Mouse (Mus musculus): ENCODE measurements around the gene St3gal3.

Gene St3gal3

GRCm38 (mm10) chr4:117986766-117987165, 147.9 kb downstream of the St3gal3 start:
- no peak for DNase-seq (ENCODE audit: low read depth, low spot score)

DNA sequence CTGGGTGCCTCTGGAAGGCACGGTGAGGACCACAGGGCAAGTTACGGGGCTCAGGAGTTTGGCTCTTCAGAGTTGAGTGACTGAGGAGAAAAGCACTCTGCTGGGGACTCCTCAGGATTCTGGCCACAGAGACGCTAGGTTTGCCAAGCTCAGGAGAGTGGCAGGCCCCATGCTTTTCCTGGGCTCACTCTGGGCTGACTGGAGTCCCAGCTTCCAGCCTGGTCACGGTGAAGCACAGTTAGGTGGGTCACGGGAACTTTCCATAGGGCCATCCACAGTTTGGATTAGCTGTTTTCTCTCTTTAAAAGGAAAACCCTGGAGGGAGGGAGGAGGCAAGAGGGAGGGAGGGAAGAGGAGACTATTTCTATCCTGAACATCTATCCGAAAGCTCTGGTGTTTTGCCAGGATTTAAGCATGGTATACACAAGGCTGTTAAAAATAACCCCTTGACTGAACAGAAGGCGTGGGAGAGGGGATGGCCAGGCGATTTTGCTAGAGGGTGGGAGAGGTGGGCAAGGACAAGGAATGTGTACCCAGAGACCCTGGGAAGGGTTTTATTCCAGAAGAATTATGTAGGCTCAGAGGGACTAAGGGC, 149.6 kb downstream of the St3gal3 start:
- no peak for DNase-seq (ENCODE audit: low read depth, low spot score)

DNA sequence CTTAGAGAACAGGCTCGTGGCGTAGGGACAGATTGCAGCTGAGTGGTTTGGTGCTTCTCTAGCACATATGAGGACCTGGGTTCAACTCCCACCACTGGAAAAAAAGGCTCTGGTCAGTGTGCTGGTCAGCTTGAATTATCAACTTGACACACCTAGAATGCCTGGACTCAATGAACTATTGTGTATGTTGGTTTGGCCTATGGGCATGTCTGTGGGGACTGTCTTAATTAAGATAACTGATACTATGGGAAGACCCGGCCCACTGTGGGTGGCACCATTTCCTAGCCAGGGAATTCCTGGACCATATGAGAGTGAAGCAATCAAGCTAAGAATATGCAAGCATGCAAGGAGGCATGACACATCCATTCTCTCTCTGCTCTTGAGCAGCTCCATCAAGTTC, 150.5 kb downstream of the St3gal3 start:
- DNase-seq (ENCODE audit: low read depth, low spot score): no peak

DNA sequence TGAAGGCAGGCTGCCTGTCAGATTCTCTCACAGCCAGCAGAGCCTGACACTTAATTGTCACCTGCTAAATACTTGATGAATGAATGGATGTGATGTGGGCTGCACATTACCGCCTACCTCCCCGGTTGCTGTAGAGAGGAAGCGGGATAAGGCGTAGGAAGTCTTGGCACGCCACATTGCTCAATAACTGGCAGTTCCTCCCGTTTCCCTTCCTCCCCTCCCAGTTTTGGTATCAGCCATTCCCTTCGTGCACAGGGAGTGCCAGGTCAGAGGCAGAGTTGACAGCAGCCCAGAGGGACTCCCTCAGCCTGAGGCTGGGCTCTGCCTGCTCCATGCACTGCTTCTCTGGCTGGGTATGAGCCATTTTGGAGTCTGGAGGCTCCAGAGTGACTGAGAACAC, 152.0 kb downstream of the St3gal3 start:
- DNase-seq (ENCODE audit: low read depth, low spot score): no peak

GRCm38 (mm10) chr4:117981518-117981917, 153.2 kb downstream of the St3gal3 start:
- no peak for DNase-seq (ENCODE audit: low read depth, low spot score)

GRCm38 (mm10) chr4:117980161-117980560, 154.6 kb downstream of the St3gal3 start:
- DNase-seq (ENCODE audit: low read depth, low spot score): no peak

GRCm38 (mm10) chr4:117979181-117979580, 155.5 kb downstream of the St3gal3 start:
- no peak for DNase-seq (ENCODE audit: low read depth, low spot score)

DNA sequence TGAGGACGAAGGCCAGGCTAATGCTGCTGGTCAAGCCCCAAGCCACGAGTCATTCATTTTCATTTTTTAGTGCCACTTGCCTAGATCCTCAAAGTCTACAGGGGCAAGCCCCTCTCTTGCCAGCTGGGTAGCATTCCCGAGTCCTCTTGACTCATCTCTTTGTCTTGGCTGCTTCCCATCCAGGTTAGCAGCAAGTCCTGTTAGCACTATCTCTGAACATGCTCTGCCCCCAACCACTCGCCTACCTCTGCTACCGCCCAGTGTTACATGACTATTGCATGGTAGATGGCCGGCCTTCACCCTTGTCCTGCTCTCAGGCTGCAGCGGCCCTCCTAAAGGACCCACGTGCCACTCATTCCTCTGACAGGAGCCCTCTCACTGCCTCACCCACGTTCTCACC, 156.4 kb downstream of the St3gal3 start:
- DNase-seq (ENCODE audit: low read depth, low spot score): no peak

DNA sequence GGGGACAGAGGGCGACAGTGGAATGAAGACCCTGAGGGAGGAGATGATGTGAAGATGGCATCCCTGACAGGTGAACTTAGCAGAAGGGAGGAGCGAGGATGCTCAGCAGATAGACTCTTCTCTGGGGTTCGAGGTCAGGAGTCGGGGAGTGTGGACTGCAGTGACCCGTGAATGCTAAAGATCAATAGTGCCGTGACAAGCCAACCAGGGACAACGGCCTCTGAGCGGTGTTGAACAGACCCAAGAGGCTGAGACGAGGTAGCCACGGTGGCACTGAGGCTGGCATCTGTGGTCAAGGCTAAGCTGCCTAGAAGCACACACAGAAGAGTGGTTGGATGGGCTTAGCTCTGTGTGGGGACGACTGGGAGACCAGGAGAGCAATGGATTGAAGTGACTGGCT, 156.9 kb downstream of the St3gal3 start:
- no peak for DNase-seq (ENCODE audit: low read depth, low spot score)

GRCm38 (mm10) chr4:117977371-117977770, 157.3 kb downstream of the St3gal3 start:
- no peak for DNase-seq (ENCODE audit: low read depth, low spot score)

DNA sequence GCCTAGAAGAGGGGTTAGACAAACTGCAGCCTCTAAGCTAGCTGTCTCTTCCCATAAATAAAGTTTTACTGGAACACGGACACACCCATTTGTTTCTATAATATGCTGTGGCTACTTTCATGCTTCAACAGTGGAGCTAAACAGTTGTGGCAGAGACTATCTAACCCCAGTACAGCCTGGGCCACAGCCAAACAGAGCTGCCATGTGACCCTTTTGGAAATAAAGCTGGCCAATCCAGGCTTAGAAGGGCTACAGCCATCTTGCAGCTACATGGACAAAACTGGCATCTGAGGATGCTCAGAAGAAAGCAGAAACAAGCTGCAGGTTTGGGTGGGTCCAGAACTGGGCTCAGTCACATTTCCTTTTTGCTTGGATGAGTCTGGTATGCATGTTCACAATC, 158.9 kb downstream of the St3gal3 start:
- DNase-seq (ENCODE audit: low read depth, low spot score): no peak

- peak; percentile 44 for DNase-seq (ENCODE audit: low read depth, low spot score)
These were observed 160.0 kb downstream of the St3gal3 start for GRCm38 (mm10) chr4:117974719-117975118.

DNA sequence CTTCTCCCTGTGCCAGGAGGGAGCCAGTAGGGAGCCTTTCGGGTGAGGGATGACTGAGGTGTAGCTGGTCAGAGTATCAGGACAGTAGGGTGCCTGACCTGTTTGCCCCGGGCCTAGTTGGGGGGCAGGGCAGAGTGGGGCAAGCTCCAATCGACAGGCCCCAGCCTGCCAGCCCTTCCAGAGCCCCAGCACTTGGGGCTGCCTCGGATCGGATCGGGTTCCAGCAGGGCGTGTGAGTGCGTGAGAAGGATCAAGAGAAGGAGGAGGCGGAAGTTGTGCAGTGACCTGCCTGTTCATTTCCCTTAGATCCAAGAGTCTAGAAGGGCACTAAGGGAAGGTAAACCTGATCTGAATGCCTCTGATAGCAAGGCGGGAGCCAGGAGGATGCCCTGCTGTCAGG, 161.7 kb downstream of the St3gal3 start:
- DNase-seq (ENCODE audit: low read depth, low spot score): peak; percentile 30

GRCm38 (mm10) chr4:117964346-117965025, 170.2 kb downstream of the St3gal3 start:
- peak; percentile 72 for DNase-seq (ENCODE audit: low read depth, low spot score)

- DNase-seq (ENCODE audit: low read depth, low spot score): no peak
These were observed 177.2 kb downstream of the St3gal3 start for GRCm38 (mm10) chr4:117957492-117957891.

DNA sequence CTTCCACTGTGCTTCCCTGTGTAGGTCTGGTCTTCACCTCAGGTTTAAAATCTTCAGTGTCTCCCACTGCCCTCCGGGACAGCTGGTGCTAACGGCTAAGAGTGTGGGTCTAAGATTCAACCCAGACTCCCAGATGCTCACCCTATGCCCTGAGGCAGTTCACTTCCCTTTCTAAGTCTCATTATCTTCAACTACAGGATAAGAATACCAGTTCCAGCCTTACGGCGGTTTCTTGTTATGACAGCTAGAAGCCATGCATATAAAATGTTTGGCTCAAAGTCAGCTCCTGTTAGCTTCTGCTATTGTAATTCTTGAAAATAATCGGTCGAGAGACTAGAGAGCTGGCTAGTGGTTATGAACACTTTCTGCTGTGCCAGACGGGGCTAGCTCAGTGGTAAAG, 187.2 kb downstream of the St3gal3 start:
- DNase-seq (ENCODE audit: low read depth, low spot score): no peak

DNA sequence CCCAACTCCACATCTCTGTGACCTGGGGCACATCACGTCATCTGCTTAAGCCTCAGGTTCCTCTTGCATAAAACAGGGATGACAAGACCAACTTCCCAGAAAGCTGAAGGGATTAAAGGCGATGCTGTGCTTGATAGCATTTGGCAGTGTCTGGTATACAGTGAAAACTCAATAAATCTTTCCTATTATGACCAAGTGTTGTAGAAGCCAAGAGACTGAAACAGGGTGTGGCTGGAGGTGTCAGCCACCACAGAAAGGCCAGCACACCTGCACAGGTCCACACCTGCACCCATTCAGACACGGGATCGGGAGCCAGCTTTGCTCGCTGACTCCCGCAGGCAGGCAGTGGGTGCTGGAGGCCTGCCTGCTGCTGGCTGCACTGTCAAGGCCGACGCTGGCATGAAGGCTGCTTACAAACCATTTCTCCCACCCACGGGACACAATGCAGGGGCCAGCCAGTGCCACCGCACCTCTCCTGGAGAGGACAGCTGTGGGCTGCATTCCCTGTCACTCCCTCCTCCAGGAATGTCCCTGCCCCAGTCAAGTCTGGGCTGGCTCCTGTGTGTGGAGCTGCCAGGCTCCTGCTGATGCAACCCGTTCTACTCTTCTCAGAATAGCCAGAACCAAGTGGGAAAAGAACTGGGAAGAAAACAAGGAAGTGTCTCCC, 187.9 kb downstream of the St3gal3 start:
- DNase-seq (ENCODE audit: low read depth, low spot score): no peak

GRCm38 (mm10) chr4:117943317-117943716, 191.4 kb downstream of the St3gal3 start:
- no peak for DNase-seq (ENCODE audit: low read depth, low spot score)

DNA sequence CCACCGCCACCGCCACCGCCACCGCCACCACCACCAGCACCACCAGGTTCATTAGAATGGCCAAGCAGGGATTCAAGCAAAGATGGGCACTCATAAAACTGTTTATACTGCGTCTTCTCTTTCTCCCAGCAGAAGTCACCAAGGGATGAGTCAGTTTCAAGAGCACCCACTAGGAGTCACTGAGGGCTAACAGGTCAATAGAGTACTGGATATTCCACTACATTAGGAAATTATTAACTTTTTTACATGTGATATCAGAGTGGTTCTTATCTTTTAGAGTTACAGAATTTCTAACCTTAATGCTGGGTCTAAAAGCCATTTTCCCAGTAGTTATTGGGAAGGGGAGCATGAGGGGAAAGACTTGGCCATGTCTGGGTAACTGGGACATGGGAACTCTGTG, 197.8 kb downstream of the St3gal3 start:
- no peak for DNase-seq (ENCODE audit: low read depth, low spot score)

DNA sequence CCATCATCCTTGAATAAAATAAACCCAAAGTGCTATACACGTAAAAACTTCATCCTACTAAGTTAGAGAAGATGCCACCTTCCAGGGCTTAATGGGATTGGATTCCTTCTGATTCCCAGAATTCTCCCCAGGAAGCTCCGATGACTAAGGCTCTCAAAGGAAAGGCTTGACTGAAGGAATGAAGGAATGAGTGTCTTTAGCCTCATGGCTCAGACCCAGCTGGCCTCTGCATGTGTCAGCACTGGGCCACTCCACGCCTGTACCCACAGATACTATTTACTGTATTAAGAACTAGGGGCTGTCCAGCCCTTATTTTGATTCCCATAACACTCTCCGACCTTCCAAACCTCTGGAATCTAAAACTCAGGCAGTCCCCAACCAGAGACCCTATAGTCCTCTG, 200.6 kb downstream of the St3gal3 start:
- DNase-seq (ENCODE audit: low read depth, low spot score): no peak

DNA sequence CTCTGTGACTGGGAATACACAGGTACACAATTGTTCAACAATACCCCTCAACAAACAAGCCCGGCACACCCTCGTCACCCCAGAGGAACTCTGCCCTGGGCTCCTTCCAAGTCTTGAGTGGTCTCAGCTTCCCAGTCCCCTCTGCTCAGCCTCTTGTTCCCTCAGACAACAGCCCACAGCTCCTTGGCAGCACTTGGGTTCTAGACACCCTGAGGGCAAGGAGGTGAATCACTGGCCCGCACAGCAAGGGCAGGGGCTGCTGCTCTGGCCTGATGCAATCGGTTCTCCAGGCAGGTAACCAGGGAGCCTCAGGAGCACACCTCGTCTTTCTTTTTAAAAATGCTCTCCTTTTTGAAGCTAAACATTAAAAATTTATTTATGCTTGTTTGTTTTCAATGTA, 201.5 kb downstream of the St3gal3 start:
- DNase-seq (ENCODE audit: low read depth, low spot score): no peak

DNA sequence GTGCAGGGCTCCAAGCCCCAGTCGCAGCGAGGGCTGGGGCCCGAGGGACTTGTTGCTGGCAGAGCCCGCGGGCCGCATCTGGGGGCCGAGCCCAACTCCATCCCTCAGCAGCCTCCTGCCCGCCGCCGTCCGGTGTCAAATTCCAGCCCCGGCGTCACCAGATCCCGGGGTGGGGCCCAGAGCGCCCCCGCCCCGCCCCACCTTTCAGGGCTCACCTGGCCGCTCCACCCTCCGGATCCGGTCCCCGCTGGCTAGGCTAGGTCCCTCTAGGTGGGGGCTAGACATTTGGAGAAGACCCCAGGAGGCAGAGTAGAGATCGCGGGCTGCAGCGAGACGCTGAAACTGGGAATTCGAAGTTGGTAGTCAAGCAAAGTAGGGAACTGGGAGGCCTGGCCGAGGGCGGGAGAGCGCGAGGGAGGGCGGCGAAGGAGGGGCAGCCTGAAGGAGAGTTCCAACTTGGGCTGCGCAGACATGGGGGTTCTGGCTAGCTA, 205.3 kb downstream of the St3gal3 start, which contains the start of gene Artn:
TSS of gene Artn (minus strand) at position 373 of the 491 bp plus-strand sequence.
- DNase-seq (ENCODE audit: low read depth, low spot score): peak; percentile 43

All from ZHBTc4 (cell line).